Mouse (Mus musculus) mouse trophoblast stem cell (cell line): Measurements from ENCODE around the gene Spred2.

Experiments
- in situ Hi-C, 2 experiments: fragments of 300-500 bp; cut with MseI, MboI; formaldehyde crosslinking; loops; 2 replicates in 1 of 2; 3 replicates in 1 of 2; pipeline ENCODE4 v1.15.1; 2025

Spred2 gene

GRCm38 (mm10) chr11:20017937-20018336 is 93.8 kb downstream of the Spred2 start:
- in situ Hi-C loops: no loop called here

- in situ Hi-C loops: no loop called here
Observed at GRCm38 (mm10) chr11:20018905-20019304, 94.7 kb downstream of the Spred2 start.

GRCm38 (mm10) chr11:20020720-20021119 is 96.5 kb downstream of the Spred2 start:
- in situ Hi-C loops: no loop called here

- in situ Hi-C loops: no loop called here
Observed at GRCm38 (mm10) chr11:20022462-20022861, 98.3 kb downstream of the Spred2 start.

- in situ Hi-C loops: no loop called here
Observed at GRCm38 (mm10) chr11:20022911-20023482, 98.8 kb downstream of the Spred2 start.

- in situ Hi-C loops: no loop called here
Observed at GRCm38 (mm10) chr11:20025899-20026298, 101.7 kb downstream of the Spred2 start.

- in situ Hi-C loops: no loop called here
Observed at GRCm38 (mm10) chr11:20027719-20028118, 103.5 kb downstream of the Spred2 start.

GRCm38 (mm10) chr11:20028396-20028795 is 104.2 kb downstream of the Spred2 start:
- in situ Hi-C loops: no loop called here

GRCm38 (mm10) chr11:20029014-20029413 is 104.8 kb downstream of the Spred2 start:
- in situ Hi-C loops: no loop called here

- in situ Hi-C loops: loop anchor here in 1 of 2 experiments (10.0 kb wide), 1 partner anchor 106 kb away; the partner anchor contains the start of gene Spred2
Observed at GRCm38 (mm10) chr11:20030973-20031372, 106.8 kb downstream of the Spred2 start.

- in situ Hi-C loops: loop anchor here in 1 of 2 experiments (10.0 kb wide), 1 partner anchor 107 kb away; the partner anchor contains the start of gene Spred2
Observed at GRCm38 (mm10) chr11:20031536-20031935, 107.4 kb downstream of the Spred2 start.

- in situ Hi-C loops: loop anchor here in 1 of 2 experiments (10.0 kb wide), 1 partner anchor 109 kb away; the partner anchor contains the start of gene Spred2
Observed at GRCm38 (mm10) chr11:20033541-20034160, 109.5 kb downstream of the Spred2 start.

GRCm38 (mm10) chr11:20034337-20034947 is 110.3 kb downstream of the Spred2 start:
- in situ Hi-C loops: loop anchor here in 1 of 2 experiments (10.0 kb wide), 1 partner anchor 110 kb away; the partner anchor contains the start of gene Spred2

GRCm38 (mm10) chr11:20035343-20035928 is 111.3 kb downstream of the Spred2 start:
- in situ Hi-C loops: loop anchor here (5.0 to 10.0 kb wide), 2 partner anchors 111 to 203 kb away; partner anchors contain the start of gene Spred2 (in 1 of the 2)

- in situ Hi-C loops: loop anchor here (5.0 to 10.0 kb wide), 2 partner anchors 111 to 204 kb away; partner anchors contain the start of gene Spred2 (in 1 of the 2)
Observed at GRCm38 (mm10) chr11:20035972-20036371, 111.8 kb downstream of the Spred2 start.

- in situ Hi-C loops: loop anchor here (5.0 to 10.0 kb wide), 2 partner anchors 113 to 205 kb away; partner anchors contain the start of gene Spred2 (in 1 of the 2)
Observed at GRCm38 (mm10) chr11:20037739-20038138, 113.6 kb downstream of the Spred2 start.

GRCm38 (mm10) chr11:20038723-20039122 is 114.5 kb downstream of the Spred2 start:
- in situ Hi-C loops: loop anchor here (5.0 to 10.0 kb wide), 2 partner anchors 114 to 206 kb away; partner anchors contain the start of gene Spred2 (in 1 of the 2)

- in situ Hi-C loops: no loop called here
Observed at GRCm38 (mm10) chr11:20041164-20041920, 117.2 kb downstream of the Spred2 start.

- in situ Hi-C loops: no loop called here
Observed at GRCm38 (mm10) chr11:20042106-20042505, 117.9 kb downstream of the Spred2 start.

GRCm38 (mm10) chr11:20043256-20043655 is 119.1 kb downstream of the Spred2 start:
- in situ Hi-C loops: no loop called here

GRCm38 (mm10) chr11:20045586-20045985 is 121.4 kb downstream of the Spred2 start:
- in situ Hi-C loops: loop anchor here in 1 of 2 experiments (5.0 kb wide), 1 partner anchor 223 kb away; no protein-coding TSS in a partner anchor
